Mouse (Mus musculus) E14TG2a.4 (cell line): ENCODE data around the gene A730061H03Rik.

Experiments used
- H3K27me3 ChIP-seq: 2 replicates; pipeline ENCODE4 v1.6.1; 2014; ENCODE audit warnings: low read length, control low read depth; ENCODE audit not compliant: insufficient read depth
- H3K36me3 ChIP-seq: 2 replicates; pipeline ENCODE4 v1.6.1; 2014; ENCODE audit warnings: low read length, control low read depth; ENCODE audit not compliant: insufficient read depth
- H3K4me1 ChIP-seq: replicated peaks from 2 replicates; pipeline ENCODE4 v1.6.1; 2014; ENCODE audit warnings: low read depth, low read length, control low read depth
- H3K4me3 ChIP-seq: replicated peaks from 2 replicates; pipeline ENCODE4 v1.5.1; 2014; ENCODE audit warnings: mild to moderate bottlenecking, low read length
- H3K9me3 ChIP-seq: 2 replicates; pipeline ENCODE4 v1.6.1; 2014; ENCODE audit warnings: low read length, control low read depth
- CTCF ChIP-seq: conservative IDR thresholded peaks from 2 replicates; pipeline ENCODE4 v1.5.1; 2014; ENCODE audit warnings: low read length
- NANOG ChIP-seq: IDR thresholded peaks from 2 replicates; pipeline ENCODE4 v1.6.1; 2014; ENCODE audit warnings: borderline replicate concordance, low read length, mixed read lengths
- POU5F1 ChIP-seq: IDR thresholded peaks from 2 replicates; pipeline ENCODE4 v1.6.1; 2014; ENCODE audit warnings: low read length, borderline replicate concordance

The A730061H03Rik gene

GRCm38 (mm10) chr14:55559799-55560201, 406 bp downstream of the A730061H03Rik start, which contains the start of gene Dcaf11:
TSS of gene Dcaf11 (plus strand) at chr14:55560006.
- H3K9me3 ChIP-seq: no peaks in the 10 kb centered on the region
- peaks cover 50% of the 10 kb centered on the region for H3K4me1 ChIP-seq
- H3K27me3 ChIP-seq: no peaks in the 10 kb centered on the region
- H3K4me3 ChIP-seq: peak within 1 kb of the TSS; percentile 91
- TF ChIP-seq POU5F1: no peak
- TF ChIP-seq NANOG: no peak
- TF ChIP-seq CTCF: no peak
- H3K36me3 ChIP-seq: peaks cover 33% of the 10 kb centered on the region

- TF ChIP-seq CTCF (0 out of 2 replicates have a peak, but pooled peaks have one; percentile 0), NANOG (no peak), POU5F1 (no peak)
- H3K4me3 ChIP-seq: peak overlapping the region; percentile 91
- H3K36me3 ChIP-seq: peaks cover 24% of the 10 kb centered on the region
- peaks cover 59% of the 10 kb centered on the region for H3K4me1 ChIP-seq
- no peaks in the 10 kb centered on the region for H3K9me3 ChIP-seq
- no peaks in the 10 kb centered on the region for H3K27me3 ChIP-seq
These were observed 1.3 kb downstream of the A730061H03Rik start for GRCm38 (mm10) chr14:55558740-55559448.

- Histone ChIP-seq H3K27me3 (no peaks in the 10 kb centered on the region), H3K36me3 (peaks cover 11% of the 10 kb centered on the region), H3K4me1 (peaks cover 69% of the 10 kb centered on the region), H3K4me3 (no peak overlapping the region), H3K9me3 (no peaks in the 10 kb centered on the region)
- TF ChIP-seq CTCF (no peak), NANOG (no peak), POU5F1 (no peak)
These were observed 2.6 kb downstream of the A730061H03Rik start for GRCm38 (mm10) chr14:55557587-55557986.

GRCm38 (mm10) chr14:55557003-55557402, 3.2 kb downstream of the A730061H03Rik start:
- Histone ChIP-seq H3K4me3 (no peak overlapping the region), H3K36me3 (peaks cover 8% of the 10 kb centered on the region), H3K4me1 (peaks cover 68% of the 10 kb centered on the region), H3K27me3 (no peaks in the 10 kb centered on the region), H3K9me3 (no peaks in the 10 kb centered on the region)
- TF ChIP-seq CTCF (peak; percentile 66), NANOG (no peak)

- H3K4me1 ChIP-seq: peaks cover 68% of the 10 kb centered on the region
- TF ChIP-seq NANOG (no peak), CTCF (no peak), POU5F1 (no peak)
- H3K27me3 ChIP-seq: no peaks in the 10 kb centered on the region
- no peak overlapping the region for H3K4me3 ChIP-seq
- no peaks in the 10 kb centered on the region for H3K36me3 ChIP-seq
- H3K9me3 ChIP-seq: no peaks in the 10 kb centered on the region
These were observed 4.4 kb downstream of the A730061H03Rik start for GRCm38 (mm10) chr14:55555788-55556187.

- Histone ChIP-seq H3K4me1 (peaks cover 79% of the 10 kb centered on the region), H3K4me3 (no peak overlapping the region), H3K27me3 (no peaks in the 10 kb centered on the region), H3K9me3 (no peaks in the 10 kb centered on the region), H3K36me3 (peaks cover 4% of the 10 kb centered on the region)
- no peak for TF ChIP-seq NANOG
- TF ChIP-seq POU5F1: no peak
- TF ChIP-seq CTCF: no peak
These were observed 5.6 kb downstream of the A730061H03Rik start for GRCm38 (mm10) chr14:55554635-55555034.

GRCm38 (mm10) chr14:55551794-55552193, 8.4 kb downstream of the A730061H03Rik start:
- no peak for TF ChIP-seq CTCF
- Histone ChIP-seq H3K4me1 (peaks cover 84% of the 10 kb centered on the region), H3K27me3 (no peaks in the 10 kb centered on the region), H3K4me3 (peak overlapping the region; percentile 35; the same call in 1 of the 2 replicates), H3K9me3 (no peaks in the 10 kb centered on the region), H3K36me3 (peaks cover 30% of the 10 kb centered on the region)

GRCm38 (mm10) chr14:55551347-55551746, 8.9 kb downstream of the A730061H03Rik start:
- Histone ChIP-seq H3K27me3 (no peaks in the 10 kb centered on the region), H3K4me1 (peaks cover 80% of the 10 kb centered on the region), H3K4me3 (0 out of 2 replicates have a peak overlapping the region, but pooled peaks have one; percentile 35), H3K36me3 (peaks cover 34% of the 10 kb centered on the region), H3K9me3 (no peaks in the 10 kb centered on the region)
- peak; percentile 9; the same call in 1 of the 2 replicates for TF ChIP-seq POU5F1
- TF ChIP-seq CTCF: no peak
- 0 out of 2 replicates have a peak, but pooled peaks have one; percentile 36 for TF ChIP-seq NANOG

GRCm38 (mm10) chr14:55550191-55550590, 10.0 kb downstream of the A730061H03Rik start:
- Histone ChIP-seq H3K9me3 (no peaks in the 10 kb centered on the region), H3K36me3 (peaks cover 46% of the 10 kb centered on the region), H3K4me3 (no peak overlapping the region), H3K4me1 (peaks cover 72% of the 10 kb centered on the region), H3K27me3 (no peaks in the 10 kb centered on the region)
- TF ChIP-seq CTCF (no peak), NANOG (no peak), POU5F1 (no peak)

GRCm38 (mm10) chr14:55544334-55544733, 15.9 kb downstream of the A730061H03Rik start:
- Histone ChIP-seq H3K36me3 (peaks cover 75% of the 10 kb centered on the region), H3K4me1 (peaks cover 57% of the 10 kb centered on the region), H3K9me3 (no peaks in the 10 kb centered on the region), H3K4me3 (no peak overlapping the region), H3K27me3 (0 out of 2 replicates have a peak, but pooled peaks cover 7% of the 10 kb centered on the region)
- TF ChIP-seq NANOG: no peak
- no peak for TF ChIP-seq CTCF
- no peak for TF ChIP-seq POU5F1
